9 mouse cellular contexts compared by ENCODE assay signal in genomic region chr2:6085622-6086530, GRCm38 (mm10). TPM values are rescaled to one million over a fixed set of nuclear protein-coding genes. Genes with fewer than 3 reads are reported as not detected.
A peak's percentile ranks its signal among the peaks of the same experiment; 100 is the strongest.
DNase-seq lines count a peak whose midpoint lies in the region; ATAC-seq lines count a peak whose summit lies in the region.
"Had no signal": no experiment of that assay in that cellular context is flagged by ENCODE, and none has a peak within 500 bp of the region (broad histone marks: within the 10 kb centered on the region; RNA-seq: fewer than 3 reads in every experiment).

No protein-coding gene starts in this region.

- no peak overlapping the region for H3K4me2 ChIP-seq in kidney, embryonic 16.5 days (replicated peaks; ENCODE audit: low read depth, low read length)

- no peak overlapping the region for H3K27ac ChIP-seq in kidney, embryonic 16.5 days (ENCODE audit: low read length)

- 72% methylated on average over 19 of the region's 19 CpGs for WGBS in kidney, embryonic 16.5 days

- H3K9me3 ChIP-seq in kidney, embryonic 16.5 days (ENCODE audit: low read length): no peaks in the 10 kb centered on the region

- ATAC-seq in kidney, embryonic 16.5 days (ENCODE audit: low FRiP score, low TSS enrichment): 0 out of 2 replicates have a peak, but pooled peaks have one; percentile 12

- no peak overlapping the region for H3K4me3 ChIP-seq in kidney, embryonic 16.5 days (ENCODE audit: low read length)

- H3K27me3 ChIP-seq in kidney, embryonic 16.5 days (ENCODE audit: insufficient read depth, low read length): no peaks in the 10 kb centered on the region

- H3K4me1 ChIP-seq in kidney, embryonic 16.5 days (ENCODE audit: insufficient read depth, low read length): peaks cover 7% of the 10 kb centered on the region; the same call in 1 of the 2 replicates

- DNase-seq in kidney, adult 18-20 months: no peak
- DNase-seq in 416B (ENCODE audit: low read depth) (peak; percentile 68), ZHBTc4 (ENCODE audit: low read depth, low spot score) (peak; percentile 66)
- DNase-seq in lung, postnatal 36 days: peak; percentile 34
- no peak for DNase-seq in embryo, embryonic 11 days
- no peak for DNase-seq in right cerebral cortex, postnatal 14 days
- no peak for DNase-seq in frontal cortex, postnatal 14 days (ENCODE audit: low spot score in 2 of 2)
- DNase-seq: kidney, postnatal 4 days had no signal

- H3K9ac ChIP-seq in kidney, embryonic 16.5 days (replicated peaks; ENCODE audit: low read length): 0 out of 2 replicates have a peak overlapping the region, but pooled peaks have one; percentile 8

- H3K36me3 ChIP-seq in kidney, embryonic 16.5 days (ENCODE audit: insufficient read depth, low read length): no peaks in the 10 kb centered on the region

RNA-seq across cellular contexts. Expression of gene Proser2, which starts 44.1 kb away (rescaled TPM):
- polyA plus RNA-seq in kidney, embryonic 16.5 days (2015; fragmentation: Nextera tagmentation; extraction: Ambion mirVana): 14.1 TPM in 2 replicates

Comparison
In these comparisons a context has a peak if more than half of its experiments do, and no peak if none do; other contexts are left out.
1. DNase-seq: peak in 416B (single experiment), ZHBTc4 (single experiment) and lung, postnatal 36 days (single experiment); none in kidney, adult 18-20 months (single experiment), embryo, embryonic 11 days (single experiment), right cerebral cortex, postnatal 14 days (single experiment) and frontal cortex, postnatal 14 days (0 of 2).